Mouse (Mus musculus) CH12.LX (cell line): ENCODE measurements around the gene Fig4.

Source experiments
- CHD2 ChIP-seq: IDR thresholded peaks from 2 replicates; pipeline ENCODE4 v1.6.1; 2011; ENCODE audit warnings: low read length, improper control_type of control experiment
- CTCF ChIP-seq, 2 experiments: IDR thresholded peaks in 1 of 2; conservative IDR thresholded peaks in 1 of 2; 2 replicates each; pipeline ENCODE4 v1.5.1; 2011 to 2012; ENCODE audit warnings: low read depth in 2 of 2, low read length in 2 of 2, improper control_type of control experiment in 1 of 2, inconsistent platforms in 1 of 2, mild to moderate bottlenecking in 1 of 2, moderate library complexity in 1 of 2
- EP300 ChIP-seq: IDR thresholded peaks from 2 replicates; pipeline ENCODE4 v1.6.1; 2011; ENCODE audit warnings: low read length, improper control_type of control experiment
- HCFC1 ChIP-seq: IDR thresholded peaks from 2 replicates; pipeline ENCODE4 v1.6.1; 2012; ENCODE audit warnings: low read depth, mild to moderate bottlenecking, inconsistent platforms, low read length, improper control_type of control experiment
- IRF4 ChIP-seq: IDR thresholded peaks from 2 replicates; pipeline ENCODE4 v1.6.1; 2014; ENCODE audit warnings: low read depth, mild to moderate bottlenecking, inconsistent platforms, low read length, improper control_type of control experiment
- MXI1 ChIP-seq: IDR thresholded peaks from 2 replicates; pipeline ENCODE4 v1.6.1; 2011; ENCODE audit warnings: mild to moderate bottlenecking, low read depth, low read length, improper control_type of control experiment
- POLR2A ChIP-seq: IDR thresholded peaks from 2 replicates; pipeline ENCODE4 v1.6.1; 2011; ENCODE audit warnings: low read depth, mild to moderate bottlenecking, improper control_type of control experiment, low read length
- POLR2AphosphoS2 ChIP-seq: IDR thresholded peaks from 2 replicates; pipeline ENCODE4 v1.6.1; 2011; ENCODE audit warnings: low read depth, low read length, improper control_type of control experiment
- SIN3A ChIP-seq: IDR thresholded peaks from 2 replicates; pipeline ENCODE4 v1.6.1; 2012; ENCODE audit warnings: low read length, improper control_type of control experiment, inconsistent platforms
- SMC3 ChIP-seq: IDR thresholded peaks from 2 replicates; pipeline ENCODE4 v1.6.1; 2011; ENCODE audit warnings: low read depth, low read length, improper control_type of control experiment
- ZNF384 ChIP-seq: IDR thresholded peaks from 2 replicates; pipeline ENCODE4 v1.6.1; 2012; ENCODE audit warnings: low read depth, low read length, improper control_type of control experiment, inconsistent platforms

DNA sequence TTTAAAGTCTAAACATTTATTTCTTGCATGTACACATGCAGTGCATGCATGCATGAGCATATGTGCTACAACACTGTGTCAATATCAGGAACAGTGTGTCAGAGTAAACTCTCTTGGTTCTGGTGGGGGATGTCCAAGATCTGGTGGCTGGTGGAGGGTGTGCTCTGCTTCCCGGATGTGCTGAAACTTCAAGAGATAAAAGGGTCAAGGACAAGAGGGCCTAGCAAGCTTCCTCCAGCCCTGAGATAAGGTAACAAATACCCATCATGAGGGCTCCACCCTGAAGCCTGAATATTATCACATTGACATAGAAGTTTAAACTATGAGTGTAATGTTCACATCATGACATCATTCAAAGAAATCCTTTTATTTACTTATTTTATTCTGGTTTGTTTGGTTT is 146.4 kb downstream of the Fig4 start:
- TF ChIP-seq ZNF384 (no peak), SIN3A (no peak), POLR2A (no peak), EP300 (no peak), MXI1 (no peak), HCFC1 (no peak), SMC3 (no peak), CTCF (conservative IDR thresholded peaks at IDR 0.05 in 1 of 2, IDR thresholded peaks at IDR 0.05 in 1 of 2; ENCODE audit: low read depth in 2 of 2, low read length in 2 of 2) (no peak), POLR2AphosphoS2 (no peak), CHD2 (no peak), IRF4 (no peak)
